Mouse (Mus musculus) heart, adult 11 months (tissue): Measurements from ENCODE around the gene Igflr1.

Experiments
- DNase-seq: peaks from one replicate; pipeline ENCODE4 v3.0.0; 2022

The Igflr1 gene

GRCm38 (mm10) chr7:30553810-30554584 is 11.2 kb upstream of the Igflr1 start:
- DNase-seq: peak; percentile 94

- DNase-seq: peak; percentile 92
Measured at GRCm38 (mm10) chr7:30556894-30557536, 8.2 kb upstream of the Igflr1 start.

GRCm38 (mm10) chr7:30557901-30558514 is 7.2 kb upstream of the Igflr1 start:
- peak; percentile 92 for DNase-seq

GRCm38 (mm10) chr7:30558656-30559442 is 6.4 kb upstream of the Igflr1 start:
- DNase-seq: peak; percentile 93

- peak; percentile 100 for DNase-seq
Measured at GRCm38 (mm10) chr7:30559443-30559954, 5.7 kb upstream of the Igflr1 start, which contains the start of gene Lin37. Gene Lin37 (minus strand): TSS chr7:30559838.

- DNase-seq: no peak
Measured at GRCm38 (mm10) chr7:30560296-30560695, 4.9 kb upstream of the Igflr1 start.

GRCm38 (mm10) chr7:30562526-30563116 is 2.6 kb upstream of the Igflr1 start:
- DNase-seq: no peak

- peak; percentile 100 for DNase-seq
Measured at GRCm38 (mm10) chr7:30563117-30563905, 1.9 kb upstream of the Igflr1 start, which contains the start of the genes U2af1l4, Gm49396 and Psenen. Gene U2af1l4 (plus strand): TSS chr7:30563301. Gene Gm49396 (plus strand): TSS chr7:30563344. Gene Psenen (minus strand): TSS chr7:30563627.

- no peak for DNase-seq
Measured at GRCm38 (mm10) chr7:30563906-30564280, 1.3 kb upstream of the Igflr1 start.

GRCm38 (mm10) chr7:30566033-30566432 is 806 bp downstream of the Igflr1 start:
- DNase-seq: no peak

- no peak for DNase-seq
Measured at GRCm38 (mm10) chr7:30567555-30567954, 2.3 kb downstream of the Igflr1 start.

- DNase-seq: peak; percentile 88
Measured at GRCm38 (mm10) chr7:30572389-30572788, 7.2 kb downstream of the Igflr1 start.

- DNase-seq: peak; percentile 97
Measured at GRCm38 (mm10) chr7:30572969-30573368, 7.7 kb downstream of the Igflr1 start.

GRCm38 (mm10) chr7:30579950-30580349 is 14.7 kb downstream of the Igflr1 start:
- no peak for DNase-seq

GRCm38 (mm10) chr7:30581547-30581946 is 16.3 kb downstream of the Igflr1 start:
- DNase-seq: peak; percentile 87

GRCm38 (mm10) chr7:30584339-30584738 is 19.1 kb downstream of the Igflr1 start:
- DNase-seq: no peak

GRCm38 (mm10) chr7:30585170-30585569 is 19.9 kb downstream of the Igflr1 start:
- DNase-seq: peak; percentile 93

GRCm38 (mm10) chr7:30586455-30587020 is 21.3 kb downstream of the Igflr1 start:
- peak; percentile 91 for DNase-seq

GRCm38 (mm10) chr7:30587842-30588667 is 22.8 kb downstream of the Igflr1 start:
- DNase-seq: no peak
